Mouse (Mus musculus) right cerebral cortex, postnatal 4 days (tissue): ENCODE data around the gene Arhgef10l.

Experiments
- DNase-seq: peaks from one replicate; pipeline ENCODE4 v3.0.0-alpha.2; 2022

Gene Arhgef10l

GRCm38 (mm10) chr4:140665760-140666159 is at the start of gene Arhgef10l:
Gene Arhgef10l (minus strand): TSS chr4:140666012.
- no peak for DNase-seq

GRCm38 (mm10) chr4:140714586-140714985 is 48.8 kb upstream of the Arhgef10l start:
- DNase-seq = peak; percentile 38

GRCm38 (mm10) chr4:140713480-140714365 is 47.9 kb upstream of the Arhgef10l start:
- DNase-seq = peak; percentile 95

- DNase-seq = peak; percentile 40
These were observed 45.5 kb upstream of the Arhgef10l start for GRCm38 (mm10) chr4:140711360-140711759.

- no peak for DNase-seq
These were observed 45.0 kb upstream of the Arhgef10l start for GRCm38 (mm10) chr4:140710781-140711180.

GRCm38 (mm10) chr4:140709617-140710016 is 43.8 kb upstream of the Arhgef10l start:
- no peak for DNase-seq

GRCm38 (mm10) chr4:140709111-140709510 is 43.3 kb upstream of the Arhgef10l start:
- DNase-seq = no peak

- DNase-seq = no peak
These were observed 42.6 kb upstream of the Arhgef10l start for GRCm38 (mm10) chr4:140708297-140708927.

GRCm38 (mm10) chr4:140707615-140708014 is 41.8 kb upstream of the Arhgef10l start:
- no peak for DNase-seq

- DNase-seq = no peak
These were observed 38.4 kb upstream of the Arhgef10l start for GRCm38 (mm10) chr4:140704166-140704565.

GRCm38 (mm10) chr4:140703636-140704035 is 37.8 kb upstream of the Arhgef10l start:
- no peak for DNase-seq

GRCm38 (mm10) chr4:140702611-140703327 is 37.0 kb upstream of the Arhgef10l start:
- DNase-seq = peak; percentile 82

GRCm38 (mm10) chr4:140701716-140702561 is 36.1 kb upstream of the Arhgef10l start:
- no peak for DNase-seq

GRCm38 (mm10) chr4:140701049-140701715 is 35.4 kb upstream of the Arhgef10l start:
- DNase-seq = peak; percentile 84

GRCm38 (mm10) chr4:140700269-140701018 is 34.6 kb upstream of the Arhgef10l start, which contains the start of gene Rcc2:
Gene Rcc2 (plus strand): TSS chr4:140700541.
- no peak for DNase-seq

- no peak for DNase-seq
These were observed 33.8 kb upstream of the Arhgef10l start for GRCm38 (mm10) chr4:140699441-140700127.

- DNase-seq = no peak
These were observed 30.1 kb upstream of the Arhgef10l start for GRCm38 (mm10) chr4:140695675-140696585.

GRCm38 (mm10) chr4:140695146-140695545 is 29.3 kb upstream of the Arhgef10l start:
- no peak for DNase-seq

GRCm38 (mm10) chr4:140694551-140695060 is 28.8 kb upstream of the Arhgef10l start:
- DNase-seq = no peak
